Mouse (Mus musculus) T-helper 2 cell (primary cell): ENCODE data around the gene Dnajb7.

Experiments
- in situ Hi-C: fragments of 300-600 bp; cut with MboI, MseI; formaldehyde crosslinking; loops from one replicate; pipeline ENCODE4 v1.15.1; 2025; ENCODE audit warnings: high pct_unique_total_duplicates

The Dnajb7 gene

DNA sequence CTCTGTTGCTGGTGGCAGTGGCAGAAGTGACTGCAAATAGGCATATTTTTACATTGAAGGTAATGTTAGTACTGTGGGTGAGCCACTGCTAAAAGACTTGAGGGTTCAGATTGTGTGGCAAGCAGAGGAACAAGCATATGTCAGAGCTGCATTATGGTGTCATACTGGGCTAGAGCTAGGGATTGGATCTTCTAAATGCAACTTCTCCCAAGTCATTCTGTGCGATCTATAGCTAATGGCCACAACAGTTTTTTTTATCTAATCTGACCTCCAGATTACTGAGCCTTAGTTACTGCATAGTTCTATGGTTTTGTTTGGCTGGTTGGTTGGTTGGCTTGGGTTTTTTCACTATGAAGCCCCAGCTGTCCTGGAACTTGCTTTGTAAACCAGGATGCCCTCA is at the start of gene Dnajb7:
TSS of gene Dnajb7 (minus strand) at position 101 of the 400 bp plus-strand sequence.
- in situ Hi-C loops = loop anchor here (25.0 kb wide), 1 partner anchor 1704 kb away; the partner anchor contains the start of gene Rrp7a

DNA sequence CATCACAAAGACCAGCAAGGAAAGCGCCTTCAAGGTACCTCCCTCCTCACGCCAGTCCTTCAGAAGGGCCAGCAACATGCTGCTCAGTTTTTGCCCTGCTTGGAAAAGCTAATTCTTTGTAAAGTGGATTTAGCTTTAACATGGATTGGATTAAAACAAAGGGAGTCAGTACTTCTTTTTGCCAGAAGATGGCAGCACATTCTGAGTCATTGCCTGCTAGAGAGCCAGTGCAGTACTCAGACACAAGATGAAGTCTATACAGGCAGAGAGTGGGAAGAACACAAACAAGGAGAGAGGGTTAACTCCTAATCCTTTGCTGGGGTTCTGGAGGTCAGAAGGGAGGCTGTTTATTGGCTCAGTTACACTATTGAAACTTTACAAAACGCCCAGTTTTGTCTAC is 40.4 kb upstream of the Dnajb7 start:
- in situ Hi-C loops = no loop called here

DNA sequence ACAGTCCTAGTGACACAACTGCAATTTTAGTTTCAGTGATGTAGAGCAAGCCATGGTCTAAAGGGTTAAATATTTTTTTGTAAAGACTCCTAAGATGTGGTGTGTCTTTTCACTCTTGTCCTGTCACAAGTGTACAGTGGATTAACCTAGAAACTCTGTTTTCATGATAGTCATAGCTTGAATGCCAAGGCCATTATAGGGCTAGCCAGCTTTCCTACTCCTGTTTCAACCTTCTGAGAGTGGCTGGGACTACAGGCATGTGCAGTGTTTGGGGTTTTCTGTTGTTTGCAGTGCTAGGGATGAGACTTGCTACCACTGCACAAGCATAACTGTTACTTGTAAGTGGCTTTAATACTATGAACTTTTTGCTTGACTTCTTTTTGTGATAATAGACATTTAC is 31.1 kb upstream of the Dnajb7 start:
- in situ Hi-C loops = no loop called here

DNA sequence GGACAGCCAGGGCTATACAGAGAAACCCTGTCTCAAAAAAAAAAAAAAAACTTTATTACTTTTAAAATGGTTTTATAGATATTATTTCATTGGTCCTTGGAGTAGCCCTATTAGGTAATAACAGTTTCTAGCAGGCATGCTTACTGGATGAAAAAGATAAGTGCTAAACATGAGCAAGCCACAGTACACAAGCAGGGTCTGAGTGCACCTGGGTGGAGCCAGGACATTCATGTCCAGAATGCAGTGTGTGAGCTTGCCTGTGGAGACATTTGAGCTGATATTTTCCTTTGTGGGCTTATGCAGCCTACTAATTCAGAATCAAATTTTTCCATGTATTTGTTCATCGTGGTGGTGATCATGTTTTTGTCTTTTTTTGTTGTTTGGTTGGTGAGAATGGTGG is 30.2 kb upstream of the Dnajb7 start:
- in situ Hi-C loops = no loop called here

DNA sequence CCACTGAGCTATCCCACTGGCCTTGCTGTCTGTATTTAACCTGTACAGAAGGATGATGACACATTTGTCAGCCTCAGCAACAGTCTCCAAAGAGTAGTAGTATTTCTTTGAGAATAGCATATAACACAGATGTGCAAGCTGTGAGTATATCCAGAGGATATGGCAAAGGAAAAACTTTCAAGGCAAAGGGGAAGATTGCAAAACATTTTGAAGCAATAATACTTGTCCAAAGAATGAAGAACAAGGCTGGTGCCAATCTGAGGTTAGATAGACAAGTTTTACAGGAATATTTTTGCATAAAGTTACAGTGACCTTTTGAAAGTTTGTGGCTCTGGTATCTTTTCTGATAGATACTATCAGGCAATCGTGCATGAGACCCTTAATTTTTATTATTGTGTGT is 23.1 kb upstream of the Dnajb7 start:
- in situ Hi-C loops = no loop called here

DNA sequence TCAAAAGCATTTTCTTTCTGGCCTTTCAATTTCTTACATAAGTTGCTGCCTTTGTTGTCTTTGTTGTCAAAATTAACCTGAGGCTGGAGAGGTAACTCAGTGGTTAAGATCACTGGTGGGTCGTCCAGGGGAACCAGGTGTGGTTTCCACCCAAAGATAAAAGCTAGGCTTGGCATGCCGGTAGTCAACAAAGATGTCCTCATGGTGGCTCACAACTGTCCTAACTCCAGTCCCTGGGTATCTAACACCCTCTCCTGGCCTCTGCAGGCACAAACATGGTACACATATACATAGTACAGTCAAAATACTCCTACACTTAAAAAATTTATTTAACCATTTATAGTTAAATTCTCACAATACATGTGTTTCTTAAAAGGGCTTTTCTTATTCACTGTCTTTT is 19.8 kb upstream of the Dnajb7 start:
- in situ Hi-C loops = loop anchor here (10.0 kb wide), 1 partner anchor 1953 kb away; no protein-coding TSS in a partner anchor

DNA sequence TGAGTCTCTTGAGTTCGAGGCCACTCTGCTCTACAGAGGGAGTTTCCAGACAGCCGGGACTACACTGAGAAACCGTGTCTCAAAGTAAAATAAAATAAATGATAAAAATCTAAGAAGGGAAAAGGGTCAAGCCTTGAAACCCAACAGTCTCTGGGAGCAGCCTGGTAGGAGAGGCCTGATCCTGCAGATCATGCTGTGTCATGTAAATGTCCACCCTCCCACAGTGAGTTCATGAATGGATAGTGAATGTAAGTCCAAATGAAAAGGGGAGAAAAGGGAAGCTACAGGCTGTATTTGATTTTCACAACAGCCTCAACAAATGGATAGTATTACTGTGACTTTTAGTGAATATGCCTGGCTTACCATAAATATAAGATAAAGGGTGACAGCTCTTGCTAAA is 17.2 kb upstream of the Dnajb7 start:
- in situ Hi-C loops = loop anchor here (10.0 kb wide), 1 partner anchor 1951 kb away; no protein-coding TSS in a partner anchor

DNA sequence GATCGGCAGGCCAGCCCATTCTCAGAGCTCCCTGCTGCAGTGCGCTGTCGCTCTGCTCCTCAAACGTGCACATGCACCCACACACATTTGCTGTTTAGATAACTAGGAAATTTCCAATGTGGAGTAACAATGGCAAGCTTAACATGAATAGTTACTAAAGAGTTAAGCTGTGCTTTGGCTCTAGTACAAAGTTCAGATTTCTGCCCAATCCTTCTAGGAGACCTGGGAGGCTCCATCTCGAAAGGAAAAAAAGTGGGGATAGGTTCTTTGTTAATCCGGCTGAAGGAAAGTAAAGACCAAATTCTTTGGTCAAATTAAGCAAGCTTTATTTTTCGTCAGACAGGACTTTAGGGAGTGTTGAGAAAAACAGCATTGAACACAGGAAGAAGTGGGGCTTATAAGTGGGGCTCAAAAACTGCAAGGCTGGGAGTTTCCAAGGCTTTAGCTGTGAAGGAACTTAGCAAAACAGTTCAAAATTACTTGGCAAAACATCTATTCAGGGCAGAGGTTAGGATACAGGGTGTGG is 14.1 kb upstream of the Dnajb7 start:
- in situ Hi-C loops = loop anchor here (10.0 to 25.0 kb wide), 2 partner anchors 1690 to 1947 kb away; partner anchors contain the start of gene Rrp7a

DNA sequence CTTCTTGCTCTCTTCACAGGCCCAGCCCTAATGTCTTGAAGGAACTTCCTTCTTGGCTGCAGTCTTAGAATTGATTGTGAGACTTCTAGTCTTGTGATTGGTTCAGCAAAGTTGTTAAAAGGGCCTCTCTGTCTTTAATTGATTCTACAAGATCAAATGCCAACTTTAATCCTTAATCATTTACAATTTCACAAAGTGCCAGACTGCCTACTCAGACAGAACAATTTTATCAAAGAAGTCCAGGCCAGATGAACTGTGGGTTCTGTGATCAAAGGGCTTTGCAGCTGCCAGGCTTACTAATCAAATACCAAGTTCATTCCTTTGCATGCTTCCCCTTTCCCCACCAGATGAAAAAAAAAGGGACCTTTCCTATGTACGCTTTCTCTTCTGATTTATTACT is 13.4 kb upstream of the Dnajb7 start:
- in situ Hi-C loops = loop anchor here (10.0 to 25.0 kb wide), 2 partner anchors 1691 to 1947 kb away; partner anchors contain the start of gene Rrp7a

DNA sequence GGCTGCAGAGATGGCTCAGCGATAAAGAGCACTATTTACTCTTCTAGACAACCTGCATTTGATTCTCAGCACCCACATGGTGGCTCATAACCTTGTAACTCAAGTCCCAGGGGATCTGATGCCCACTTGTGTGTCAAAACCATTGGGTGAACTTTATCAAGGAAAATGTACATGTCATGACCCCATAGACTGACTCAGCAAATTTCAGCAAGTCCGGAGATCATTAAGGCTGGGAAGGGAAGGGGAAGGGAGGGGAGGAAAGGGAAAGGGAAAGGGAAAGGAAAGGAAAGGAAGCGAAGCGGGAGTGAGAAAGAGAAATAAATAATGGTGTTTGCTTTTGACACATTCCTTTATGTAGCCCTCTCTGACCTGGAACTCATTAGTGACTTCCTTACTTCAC is 10.0 kb upstream of the Dnajb7 start:
- in situ Hi-C loops = loop anchor here (25.0 kb wide), 1 partner anchor 1694 kb away; the partner anchor contains the start of gene Rrp7a

DNA sequence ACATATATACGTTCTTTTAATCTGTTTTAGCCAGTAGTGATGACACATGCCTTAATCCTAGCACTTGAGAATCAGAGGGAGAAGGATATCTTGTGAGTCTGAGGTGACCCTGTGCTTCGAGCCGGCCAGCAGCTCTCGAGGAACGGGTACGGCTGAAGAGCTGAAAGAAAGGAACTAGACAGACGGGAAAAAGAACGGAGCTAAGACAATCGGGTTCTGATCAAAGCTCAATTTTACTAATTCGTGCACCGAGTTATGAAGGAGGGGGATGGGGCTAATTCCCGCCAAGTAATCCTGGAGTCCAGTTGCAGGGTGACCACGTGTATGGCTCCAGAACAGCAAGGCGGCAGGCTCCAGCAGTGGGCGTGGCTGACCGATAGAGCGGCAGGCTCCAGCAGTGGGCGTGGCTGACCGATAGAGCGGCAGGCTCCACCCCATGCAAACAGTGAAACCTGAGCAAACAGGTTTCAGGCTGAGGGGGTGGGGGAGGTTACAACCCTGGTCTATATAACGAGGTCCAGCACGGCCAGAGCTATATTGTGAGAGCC is 8.7 kb upstream of the Dnajb7 start:
- in situ Hi-C loops = loop anchor here (25.0 kb wide), 1 partner anchor 1695 kb away; the partner anchor contains the start of gene Rrp7a

DNA sequence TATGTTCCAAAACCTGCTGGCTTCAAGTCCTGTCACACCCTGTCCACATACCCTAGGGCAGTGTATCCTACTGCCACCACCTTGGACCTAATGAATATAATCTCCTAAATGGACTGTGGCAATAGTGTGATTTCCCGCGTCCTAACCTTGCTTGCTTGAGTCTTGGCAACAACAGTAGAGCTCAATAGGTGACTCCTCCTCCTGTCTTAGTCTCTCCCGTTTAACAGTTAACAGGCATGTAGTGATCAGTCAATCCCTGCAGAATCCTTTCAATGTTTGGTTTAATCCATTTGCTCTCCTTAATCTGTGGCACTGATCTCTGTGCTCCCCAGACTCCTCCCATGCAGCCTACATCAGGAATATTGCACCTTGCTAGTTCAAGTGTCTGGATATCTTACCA is 3.1 kb downstream of the Dnajb7 start:
- in situ Hi-C loops = loop anchor here (25.0 kb wide), 1 partner anchor 1707 kb away; the partner anchor contains the start of gene Rrp7a

DNA sequence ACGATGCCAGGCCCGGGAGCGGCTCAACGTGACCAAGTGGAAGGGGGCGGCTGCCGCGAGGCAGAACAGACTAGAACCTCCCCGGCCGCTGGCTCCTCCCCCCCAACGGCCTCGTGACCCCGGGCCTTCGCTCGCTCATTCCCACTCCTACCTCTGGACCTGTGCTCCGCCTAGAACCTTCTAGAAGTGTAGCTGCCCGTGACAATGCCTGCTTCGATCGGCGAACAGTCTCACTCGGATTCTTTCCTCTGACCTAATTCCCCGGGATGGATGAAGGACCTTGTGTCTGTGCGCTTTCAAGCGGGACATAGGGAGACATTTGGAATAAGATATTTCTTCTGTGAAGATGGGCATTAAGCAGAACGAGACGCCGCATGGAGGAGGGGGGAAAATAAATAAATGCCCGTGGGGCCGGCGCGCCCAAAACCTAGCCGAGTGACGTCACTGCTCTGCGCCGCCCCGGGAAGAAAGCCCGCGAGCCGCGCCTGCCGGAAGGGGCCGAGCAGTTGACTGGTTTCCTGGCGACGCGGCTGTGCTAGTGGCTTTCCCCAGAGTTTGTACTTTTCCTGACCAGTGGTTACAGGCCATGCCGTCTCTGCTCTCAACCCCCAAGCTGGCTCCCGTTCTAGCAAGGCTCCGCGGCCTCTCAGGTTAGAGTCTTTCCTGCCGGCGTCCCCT is 8.3 kb downstream of the Dnajb7 start, which contains the start of the genes St13 and Xpnpep3:
TSS of gene St13 (minus strand) at position 440 of the 678 bp plus-strand sequence.
TSS of gene Xpnpep3 (plus strand) at position 501 of the 678 bp plus-strand sequence.
- in situ Hi-C loops = loop anchor here (5.0 to 25.0 kb wide), 2 partner anchors 37 to 1713 kb away; partner anchors contain the start of genes Rrp7a and Slc25a17

DNA sequence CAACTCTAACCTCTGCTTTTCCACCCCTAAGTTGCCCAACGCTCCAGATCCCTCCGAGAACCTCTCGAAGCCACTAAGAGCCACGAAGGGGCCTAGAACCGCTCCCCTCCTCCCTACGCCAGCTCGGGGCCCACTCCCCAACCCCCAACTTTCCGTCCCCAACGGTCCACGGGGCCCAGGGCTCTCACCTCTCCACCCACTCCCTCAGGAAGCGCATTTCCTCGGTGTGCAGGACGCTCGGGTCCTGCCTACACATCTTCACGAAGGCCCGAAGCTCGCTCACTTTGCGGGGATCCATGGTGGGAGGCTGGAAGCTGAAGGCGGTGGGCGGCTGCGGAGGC is 8.8 kb downstream of the Dnajb7 start:
- in situ Hi-C loops = loop anchor here (5.0 kb wide), 1 partner anchor 37 kb away; the partner anchor contains the start of gene Slc25a17

DNA sequence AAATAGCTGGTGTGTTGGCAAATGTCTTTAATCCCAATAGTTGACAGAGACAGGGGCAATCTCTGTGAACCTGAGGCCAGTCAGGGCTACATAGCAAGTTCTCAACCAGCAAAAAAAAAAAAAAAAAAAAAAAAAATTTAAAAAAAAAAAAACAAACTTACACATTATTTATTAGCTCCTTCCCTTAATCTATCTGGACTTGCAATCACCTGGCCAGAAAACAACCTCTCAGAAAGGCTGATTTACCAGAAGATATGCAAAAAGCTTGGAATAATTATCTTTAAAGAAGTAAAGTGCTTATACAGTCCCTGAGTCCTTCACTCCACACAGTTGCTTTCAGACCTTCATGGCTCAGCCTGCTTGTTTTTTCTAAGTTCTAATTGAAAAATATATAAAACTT is 9.9 kb downstream of the Dnajb7 start:
- in situ Hi-C loops = loop anchor here (5.0 kb wide), 1 partner anchor 36 kb away; the partner anchor contains the start of gene Slc25a17

DNA sequence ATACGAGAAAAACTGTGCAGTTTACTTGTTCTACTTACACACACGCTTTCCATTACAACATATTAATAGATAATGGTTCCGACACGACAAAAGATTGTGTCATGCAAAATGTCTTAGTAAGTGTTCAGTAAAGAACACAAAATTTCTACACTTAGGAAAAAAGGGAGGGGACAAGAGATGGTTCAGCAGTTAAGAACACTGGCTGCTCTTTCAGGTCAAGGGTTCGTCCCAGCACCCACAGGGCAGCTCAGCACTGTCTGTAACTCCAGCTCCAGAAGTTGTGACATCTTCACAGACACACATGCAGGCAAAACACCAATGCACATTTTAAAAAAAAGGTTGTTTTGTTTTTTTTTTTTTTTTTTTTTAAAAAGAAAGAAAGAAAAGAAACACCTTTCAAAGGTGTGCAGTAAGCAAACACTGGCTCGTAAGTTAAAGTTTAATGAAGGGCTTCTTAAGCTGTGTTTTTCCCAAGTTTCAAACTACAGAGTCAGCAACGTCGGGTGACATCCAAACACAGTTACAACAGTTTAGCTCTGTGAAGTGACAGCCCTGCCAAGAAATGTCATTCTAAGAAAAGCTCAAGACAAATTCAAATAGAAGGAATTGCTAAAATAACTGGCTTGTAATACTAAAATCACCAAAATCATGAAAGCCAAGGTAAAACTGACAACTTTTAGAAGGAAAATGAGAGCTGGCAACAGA is 13.7 kb downstream of the Dnajb7 start:
- in situ Hi-C loops = no loop called here

DNA sequence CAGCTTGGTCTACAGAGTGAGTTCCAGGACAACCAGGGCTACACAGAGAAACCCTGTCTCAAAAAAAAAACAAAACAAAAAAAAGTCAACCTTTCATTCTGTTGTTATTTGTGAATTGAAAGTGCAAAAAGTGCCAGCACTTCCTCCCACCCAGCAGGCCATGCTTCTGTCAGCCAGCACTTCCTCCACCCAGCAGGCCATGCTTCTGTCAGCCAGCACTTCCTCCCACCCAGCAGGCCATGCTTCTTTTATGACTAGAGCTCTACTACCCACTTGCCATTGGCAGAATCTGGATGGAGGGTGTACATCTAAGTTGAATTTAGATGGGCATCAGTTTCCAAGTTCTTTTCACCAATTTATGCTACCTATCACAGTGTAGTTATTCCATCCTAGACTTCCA is 15.1 kb downstream of the Dnajb7 start:
- in situ Hi-C loops = no loop called here

DNA sequence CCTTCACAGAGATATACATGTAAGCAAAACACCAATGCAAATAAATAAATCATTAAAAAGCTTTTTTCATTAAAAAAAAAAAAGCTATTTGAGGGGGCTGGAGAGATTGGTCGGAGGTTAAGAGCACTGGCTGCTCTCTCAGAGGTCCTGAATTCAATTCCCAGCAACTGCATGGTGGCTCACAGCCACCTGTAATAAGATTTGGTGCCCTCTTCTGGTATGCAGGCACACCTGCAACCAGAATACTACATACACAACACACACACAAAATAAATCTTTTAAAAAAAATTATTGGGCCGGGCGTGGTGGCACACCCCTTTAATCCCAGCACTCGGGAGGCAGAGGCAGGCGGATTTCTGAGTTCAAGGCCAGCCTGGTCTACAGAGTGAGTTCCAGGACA is 21.8 kb downstream of the Dnajb7 start:
- in situ Hi-C loops = no loop called here

DNA sequence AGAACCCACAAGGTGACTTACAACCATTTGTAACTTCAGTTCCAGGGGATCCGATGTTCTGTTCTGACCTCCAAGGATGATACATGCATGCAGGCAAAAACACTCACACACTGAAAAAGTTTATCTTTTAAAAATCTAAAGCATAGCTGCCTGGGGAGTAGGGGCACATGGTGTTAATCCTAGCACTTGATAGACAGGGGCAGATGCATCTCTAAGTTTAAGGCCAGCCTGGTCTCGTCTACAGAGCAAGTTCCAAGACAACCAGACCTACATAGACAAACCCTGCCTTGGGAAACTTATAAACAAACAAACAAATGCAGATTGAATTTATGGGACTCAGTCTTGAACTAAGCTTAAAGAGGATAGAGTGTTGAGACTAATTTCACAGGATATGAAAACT is 29.3 kb downstream of the Dnajb7 start:
- in situ Hi-C loops = loop anchor here (10.0 kb wide), 1 partner anchor 824 kb away; no protein-coding TSS in a partner anchor

DNA sequence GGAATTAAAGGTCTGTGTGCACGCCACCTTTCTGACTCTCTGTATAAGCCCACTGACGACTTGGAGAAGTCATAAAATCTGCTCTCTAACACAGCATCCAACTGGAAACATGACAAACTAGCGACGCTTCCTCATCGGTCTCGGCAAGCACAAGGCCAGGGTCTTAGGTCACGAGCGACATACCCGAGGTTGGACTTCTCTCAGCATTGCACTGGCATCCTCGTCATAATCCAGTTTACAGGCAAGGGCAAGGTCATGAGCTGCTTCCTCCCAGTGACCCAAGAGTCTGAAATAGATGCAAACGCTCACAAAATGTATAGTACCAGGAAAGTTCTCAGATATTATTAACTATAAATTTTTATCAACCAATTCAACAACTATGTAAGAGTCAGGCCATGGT is 33.5 kb downstream of the Dnajb7 start:
- in situ Hi-C loops = loop anchor here (10.0 kb wide), 1 partner anchor 820 kb away; no protein-coding TSS in a partner anchor

DNA sequence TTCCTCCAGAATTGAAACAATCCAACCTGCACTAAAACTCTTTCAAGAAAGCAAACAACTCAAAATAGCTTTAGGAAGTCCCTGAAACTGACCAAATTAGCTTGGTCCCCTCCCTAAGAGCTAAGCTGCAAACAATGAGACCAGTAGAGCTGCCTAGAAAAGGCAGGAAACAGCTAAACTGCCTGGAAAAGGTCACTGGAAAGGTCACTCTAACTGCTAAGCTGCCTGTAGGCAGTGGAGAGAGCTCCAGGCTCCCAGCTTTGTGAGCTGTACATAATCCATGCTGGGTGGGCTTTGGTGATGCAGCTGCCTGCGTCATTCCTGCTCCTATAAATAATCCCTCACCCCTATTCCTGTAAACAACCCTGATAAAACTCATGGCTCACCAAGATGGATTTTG is 37.7 kb downstream of the Dnajb7 start:
- in situ Hi-C loops = loop anchor here (10.0 kb wide), 1 partner anchor 816 kb away; no protein-coding TSS in a partner anchor

DNA sequence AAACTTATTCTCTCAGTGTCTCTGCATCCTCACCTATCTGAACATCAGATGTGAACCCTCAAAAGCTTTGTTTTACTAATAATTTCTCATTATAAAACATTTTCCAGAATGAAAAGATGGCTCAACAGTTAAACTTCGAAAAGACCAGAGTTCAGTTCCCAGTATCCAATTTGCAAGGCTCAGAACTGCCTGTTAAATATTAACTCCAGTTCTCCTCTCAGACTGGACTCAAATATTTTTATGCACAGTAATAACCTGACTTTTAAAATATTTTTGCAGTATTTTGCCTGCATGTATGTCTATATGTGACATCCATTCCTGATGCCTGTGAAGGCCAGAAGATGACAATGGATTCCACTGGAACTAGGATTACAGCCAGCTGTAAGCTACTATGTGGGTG is 39.5 kb downstream of the Dnajb7 start:
- in situ Hi-C loops = no loop called here
